Comparison of ENCODE assay signal across 19 mouse cellular contexts in genomic region chr1:143217401-143217800, GRCm38 (mm10).
"Had no signal": no experiment of that assay in that cellular context is flagged by ENCODE, and none has a peak within 500 bp of the region (broad histone marks: within the 10 kb centered on the region; RNA-seq: fewer than 3 reads in every experiment).

No protein-coding gene starts in this region.

- H3K4me3 ChIP-seq: liver, embryonic 15.5 days; midbrain, embryonic 10.5 days; midbrain, embryonic 12.5 days; myocyte; neural tube, embryonic 13.5 days; neural tube, embryonic 15.5 days had no signal

- H3K27me3 ChIP-seq: liver, embryonic 15.5 days; midbrain, embryonic 12.5 days; neural tube, embryonic 13.5 days; neural tube, embryonic 15.5 days had no signal

- H3K9me3 ChIP-seq: liver, embryonic 15.5 days; midbrain, embryonic 10.5 days; midbrain, embryonic 12.5 days; neural tube, embryonic 13.5 days had no signal

- H3K4me2 ChIP-seq: liver, embryonic 15.5 days; lung, embryonic 14.5 days; midbrain, embryonic 12.5 days; neural tube, embryonic 13.5 days; neural tube, embryonic 15.5 days had no signal

- H3K27ac ChIP-seq: liver, embryonic 15.5 days; midbrain, embryonic 10.5 days; midbrain, embryonic 12.5 days; neural tube, embryonic 13.5 days; neural tube, embryonic 15.5 days had no signal

- H3K9ac ChIP-seq: liver, embryonic 15.5 days; liver, postnatal 0 days; lung, embryonic 14.5 days; midbrain, embryonic 12.5 days; neural tube, embryonic 13.5 days; neural tube, embryonic 15.5 days had no signal

- H3K4me1 ChIP-seq: liver, embryonic 15.5 days; midbrain, embryonic 10.5 days; midbrain, embryonic 12.5 days; neural tube, embryonic 13.5 days; neural tube, embryonic 15.5 days had no signal

- DNase-seq: liver, postnatal 0 days; lung, embryonic 14.5 days; lung, postnatal 10 days; lung, postnatal 4 days; retina, postnatal 1 day; right cerebral cortex, adult 18-20 months; right cerebral cortex, postnatal 25 days; right cerebral cortex, postnatal 4 days; spleen, adult 18-20 months; thymus, adult 18-20 months; thymus, postnatal 25 days; thymus, postnatal 4 days had no signal

- H3K36me3 ChIP-seq: liver, embryonic 15.5 days; midbrain, embryonic 10.5 days; midbrain, embryonic 12.5 days; neural tube, embryonic 13.5 days; neural tube, embryonic 15.5 days had no signal

- ATAC-seq: liver, postnatal 0 days; midbrain, embryonic 16.5 days had no signal
